Mouse (Mus musculus): ENCODE measurements around the gene Triap1. TPM values are rescaled to one million over a fixed set of nuclear protein-coding genes. Genes with fewer than 3 reads are reported as not detected.
"Not testable (repeated sequence)": the region's sequence is repeated elsewhere in the genome, so short reads cannot be mapped to it uniquely, and the experiment has no call there.

Triap1 gene
- polyA plus RNA-seq, 1 experiment from 2014 or later = 57.6 TPM

DNA sequence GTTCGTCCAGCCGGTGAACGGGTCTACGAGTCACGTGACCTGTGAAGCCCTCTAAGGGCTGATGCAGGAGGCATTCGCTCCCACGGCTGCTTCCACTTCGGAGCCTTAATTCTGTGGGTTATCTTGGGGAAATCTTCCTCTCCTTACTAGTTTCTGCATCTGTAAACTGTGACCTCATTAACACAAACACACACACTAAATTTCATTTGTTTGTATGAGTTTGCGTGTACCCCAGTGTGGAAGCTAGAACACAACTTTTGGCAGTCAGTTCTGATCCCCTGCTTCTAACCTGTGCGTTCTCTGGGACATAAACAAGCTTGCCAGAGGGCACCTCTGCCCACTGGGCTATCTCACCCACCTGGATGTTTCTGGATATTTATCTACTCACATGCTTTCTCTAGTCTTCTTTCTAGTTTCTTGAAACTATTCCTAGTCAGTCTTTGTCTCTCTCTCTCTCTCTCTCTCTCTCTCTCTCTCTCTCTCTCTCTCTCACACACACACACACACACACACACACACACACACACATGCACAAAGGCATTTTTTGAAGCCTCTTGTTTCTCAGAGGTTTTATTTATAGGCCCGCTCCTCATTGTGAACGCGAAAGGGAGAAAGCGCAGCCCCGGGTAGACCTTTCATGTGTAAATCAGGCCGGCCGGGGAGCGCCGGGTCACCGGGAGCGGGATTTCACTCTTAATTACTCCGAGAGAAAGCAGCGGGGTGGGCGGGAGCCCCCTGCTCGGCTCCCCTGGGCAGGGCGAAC, 32.6 kb downstream of the Triap1 start:
- Histone ChIP-seq H3K27me3 (no peaks in the 10 kb centered on the region), H3K4me1 (replicated peaks) (peaks cover 10% of the 10 kb centered on the region), H3K36me3 (no peaks in the 10 kb centered on the region), H3K27ac (peak overlapping the region; percentile 77), H3K9ac (peak overlapping the region; percentile 70), H3K4me3 (peak overlapping the region; percentile 34), H3K9me3 (peaks cover 3% of the 10 kb centered on the region; the same call in 1 of the 2 replicates), H3K4me2 (peak overlapping the region; percentile 67)
- 6% methylated on average over 26 of the region's 26 CpGs for WGBS
- ATAC-seq (ENCODE audit: low FRiP score) = peak; percentile 74

GRCm38 (mm10) chr5:115374204-115374820, 33.3 kb downstream of the Triap1 start:
- H3K4me3 ChIP-seq = peak overlapping the region; percentile 34

GRCm38 (mm10) chr5:115375436-115375835, 34.4 kb downstream of the Triap1 start:
- no peak for ATAC-seq (ENCODE audit: low FRiP score)
- Histone ChIP-seq H3K27me3 (no peaks in the 10 kb centered on the region), H3K9ac (no peak overlapping the region), H3K36me3 (no peaks in the 10 kb centered on the region), H3K4me2 (no peak overlapping the region), H3K27ac (no peak overlapping the region), H3K4me1 (replicated peaks) (peaks cover 10% of the 10 kb centered on the region), H3K9me3 (peaks cover 3% of the 10 kb centered on the region; the same call in 1 of the 2 replicates), H3K4me3 (no peak overlapping the region)
- 91% methylated on average over 2 of the region's 2 CpGs for WGBS

More at GRCm38 (mm10) chr5:115374204-115374820, 33.3 kb downstream of the Triap1 start:
- Histone ChIP-seq H3K9ac (peak overlapping the region; percentile 70), H3K36me3 (no peaks in the 10 kb centered on the region), H3K27me3 (no peaks in the 10 kb centered on the region), H3K4me2 (peak overlapping the region; percentile 67), H3K4me1 (replicated peaks) (peaks cover 10% of the 10 kb centered on the region), H3K27ac (peak overlapping the region; percentile 77), H3K9me3 (peaks cover 3% of the 10 kb centered on the region; the same call in 1 of the 2 replicates)
- ATAC-seq (ENCODE audit: low FRiP score) = no peak
- 9% methylated on average over 11 of the region's 11 CpGs for WGBS

GRCm38 (mm10) chr5:115378882-115379281, 37.9 kb downstream of the Triap1 start:
- not testable (repeated sequence) for H3K9ac ChIP-seq; H3K4me3 ChIP-seq; H3K27me3 ChIP-seq; H3K9me3 ChIP-seq; ATAC-seq (ENCODE audit: low FRiP score); H3K4me2 ChIP-seq; H3K4me1 ChIP-seq (replicated peaks); H3K36me3 ChIP-seq; H3K27ac ChIP-seq
- 93% methylated on average over 2 of the region's 2 CpGs for WGBS

DNA sequence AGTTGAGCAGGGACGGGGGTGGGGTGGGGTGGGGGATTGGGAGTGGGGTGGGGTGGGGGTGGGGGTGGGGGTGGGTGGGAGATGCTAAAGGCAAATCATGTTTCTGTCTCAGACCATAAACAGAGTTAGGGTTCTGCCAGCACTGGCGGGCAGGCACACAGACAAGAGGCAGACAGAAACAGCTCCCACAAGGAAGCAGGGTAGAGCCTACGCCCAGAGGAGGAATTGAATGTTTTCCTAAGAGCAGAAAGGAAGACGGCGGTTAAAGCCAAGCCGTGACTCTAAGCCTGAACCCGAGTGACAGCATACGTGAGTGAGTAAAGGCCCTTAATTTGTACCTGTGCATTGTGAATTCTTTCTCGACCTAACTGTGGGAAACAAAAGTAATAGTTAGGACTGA, 50.9 kb downstream of the Triap1 start:
- no peak for ATAC-seq (ENCODE audit: low FRiP score)
- Histone ChIP-seq H3K27ac (no peak overlapping the region), H3K4me3 (no peak overlapping the region), H3K9me3 (no peaks in the 10 kb centered on the region), H3K27me3 (no peaks in the 10 kb centered on the region), H3K36me3 (no peaks in the 10 kb centered on the region), H3K4me1 (replicated peaks) (peaks cover 10% of the 10 kb centered on the region), H3K9ac (no peak overlapping the region), H3K4me2 (no peak overlapping the region)
- WGBS = 35% methylated on average over 9 of the region's 9 CpGs

GRCm38 (mm10) chr5:115392969-115393368, 51.9 kb downstream of the Triap1 start:
- H3K27ac ChIP-seq = no peak overlapping the region
- H3K9me3 ChIP-seq = no peaks in the 10 kb centered on the region
- H3K4me3 ChIP-seq = no peak overlapping the region
- 94% methylated on average over 1 of the region's 1 CpGs for WGBS
- no peak overlapping the region for H3K9ac ChIP-seq
- no peaks in the 10 kb centered on the region for H3K36me3 ChIP-seq
- H3K4me2 ChIP-seq = no peak overlapping the region
- peaks cover 18% of the 10 kb centered on the region for H3K4me1 ChIP-seq (replicated peaks)
- no peak for ATAC-seq (ENCODE audit: low FRiP score)
- no peaks in the 10 kb centered on the region for H3K27me3 ChIP-seq

Other genes with a start within 250 kb of the Triap1 start
- 42.7 and 44.4 TPM in 2 replicates for gene Gm10401, start 242.9 kb upstream of the Triap1 start, polyA plus RNA-seq (2015; fragmentation: Nextera tagmentation; extraction: Ambion mirVana)
- 24.4 and 25.2 TPM in 2 replicates for gene Acads, start 221.9 kb upstream of the Triap1 start, polyA plus RNA-seq (2015; fragmentation: Nextera tagmentation; extraction: Ambion mirVana)
- 36.7 and 38.0 TPM in 2 replicates for gene Unc119b, start 206.2 kb upstream of the Triap1 start, polyA plus RNA-seq (2015; fragmentation: Nextera tagmentation; extraction: Ambion mirVana)
- 22.3 and 27.2 TPM in 2 replicates for gene Mlec, start 183.0 kb upstream of the Triap1 start, polyA plus RNA-seq (2015; fragmentation: Nextera tagmentation; extraction: Ambion mirVana)
- gene Cabp1, start 146.8 kb upstream of the Triap1 start, polyA plus RNA-seq (2015; fragmentation: Nextera tagmentation; extraction: Ambion mirVana) = 12.4 and 13.0 TPM in 2 replicates
- gene Pop5, start 105.4 kb upstream of the Triap1 start, polyA plus RNA-seq (2015; fragmentation: Nextera tagmentation; extraction: Ambion mirVana) = 103 and 105 TPM in 2 replicates
- 156 and 160 TPM in 2 replicates for gene Rnf10, start 68.3 kb upstream of the Triap1 start, polyA plus RNA-seq (2015; fragmentation: Nextera tagmentation; extraction: Ambion mirVana)
- gene Coq5, start 61.6 kb upstream of the Triap1 start, polyA plus RNA-seq (2015; fragmentation: Nextera tagmentation; extraction: Ambion mirVana) = 53.1 and 56.5 TPM in 2 replicates
- 1,285 and 1,377 TPM in 2 replicates for gene Dynll1, start 40.2 kb upstream of the Triap1 start, polyA plus RNA-seq (2015; fragmentation: Nextera tagmentation; extraction: Ambion mirVana)
- 165 and 181 TPM in 2 replicates for gene Srsf9, start 14.0 kb upstream of the Triap1 start, polyA plus RNA-seq (2015; fragmentation: Nextera tagmentation; extraction: Ambion mirVana)
- gene Gatc, start within 50 bp of the Triap1 start, polyA plus RNA-seq (2015; fragmentation: Nextera tagmentation; extraction: Ambion mirVana) = 31.8 and 32.6 TPM in 2 replicates
- gene Cox6a1, start 7.8 kb downstream of the Triap1 start, polyA plus RNA-seq (2015; fragmentation: Nextera tagmentation; extraction: Ambion mirVana) = 1,031 and 1,095 TPM in 2 replicates
- 71.8 and 76.9 TPM in 2 replicates for gene Msi1, start 88.4 kb downstream of the Triap1 start, polyA plus RNA-seq (2015; fragmentation: Nextera tagmentation; extraction: Ambion mirVana)
- gene Pla2g1b, start 125.0 kb downstream of the Triap1 start, polyA plus RNA-seq (2015; fragmentation: Nextera tagmentation; extraction: Ambion mirVana) = not detected in 2 replicates
- gene Sirt4, start 143.5 kb downstream of the Triap1 start, polyA plus RNA-seq (2015; fragmentation: Nextera tagmentation; extraction: Ambion mirVana) = 30.0 TPM in 2 replicates
- 19.9 and 23.4 TPM in 2 replicates for gene Pxn, start 165.5 kb downstream of the Triap1 start, polyA plus RNA-seq (2015; fragmentation: Nextera tagmentation; extraction: Ambion mirVana)
- gene Rplp0, start 218.2 kb downstream of the Triap1 start, polyA plus RNA-seq (2015; fragmentation: Nextera tagmentation; extraction: Ambion mirVana) = 895 and 907 TPM in 2 replicates
- gene Gcn1l1, start 224.0 kb downstream of the Triap1 start, polyA plus RNA-seq (2015; fragmentation: Nextera tagmentation; extraction: Ambion mirVana) = 42.2 and 42.4 TPM in 2 replicates